Mouse (Mus musculus): ENCODE results near the gene Ctbs.

The Ctbs gene

GRCm38 (mm10) chr3:146449745-146450250 is at the start of gene Ctbs:
Ctbs (plus strand) TSS chr3:146449795.
- no peak for DNase-seq (ENCODE audit: low spot score in 2 of 2)

GRCm38 (mm10) chr3:146403770-146404169 is 45.8 kb upstream of the Ctbs start:
- DNase-seq (ENCODE audit: low spot score in 2 of 2) = no peak

- DNase-seq (ENCODE audit: low spot score in 2 of 2) = peak; percentile 96 to 98
Measured at GRCm38 (mm10) chr3:146404311-146405201, 45.0 kb upstream of the Ctbs start, which contains the start of gene Ssx2ip. Ssx2ip (plus strand) TSS chr3:146404642.

GRCm38 (mm10) chr3:146405213-146406006 is 44.2 kb upstream of the Ctbs start:
- DNase-seq (ENCODE audit: low spot score in 2 of 2) = no peak

- DNase-seq (ENCODE audit: low spot score in 2 of 2) = no peak
Measured at GRCm38 (mm10) chr3:146406007-146406341, 43.6 kb upstream of the Ctbs start.

GRCm38 (mm10) chr3:146407086-146407721 is 42.4 kb upstream of the Ctbs start:
- no peak for DNase-seq (ENCODE audit: low spot score in 2 of 2)

- no peak for DNase-seq (ENCODE audit: low spot score in 2 of 2)
Measured at GRCm38 (mm10) chr3:146410114-146410513, 39.5 kb upstream of the Ctbs start.

- DNase-seq (ENCODE audit: low spot score in 2 of 2) = no peak
Measured at GRCm38 (mm10) chr3:146412008-146412407, 37.6 kb upstream of the Ctbs start.

- no peak for DNase-seq (ENCODE audit: low spot score in 2 of 2)
Measured at GRCm38 (mm10) chr3:146412480-146412879, 37.1 kb upstream of the Ctbs start.

- DNase-seq (ENCODE audit: low spot score in 2 of 2) = no peak
Measured at GRCm38 (mm10) chr3:146413016-146413415, 36.6 kb upstream of the Ctbs start.

- DNase-seq (ENCODE audit: low spot score in 2 of 2) = no peak
Measured at GRCm38 (mm10) chr3:146413992-146414391, 35.6 kb upstream of the Ctbs start.

- no peak for DNase-seq (ENCODE audit: low spot score in 2 of 2)
Measured at GRCm38 (mm10) chr3:146414555-146414954, 35.0 kb upstream of the Ctbs start.

GRCm38 (mm10) chr3:146417873-146418272 is 31.7 kb upstream of the Ctbs start:
- DNase-seq (ENCODE audit: low spot score in 2 of 2) = no peak

GRCm38 (mm10) chr3:146418901-146419300 is 30.7 kb upstream of the Ctbs start:
- no peak for DNase-seq (ENCODE audit: low spot score in 2 of 2)

GRCm38 (mm10) chr3:146419534-146419933 is 30.1 kb upstream of the Ctbs start:
- no peak for DNase-seq (ENCODE audit: low spot score in 2 of 2)

- no peak for DNase-seq (ENCODE audit: low spot score in 2 of 2)
Measured at GRCm38 (mm10) chr3:146419992-146420537, 29.5 kb upstream of the Ctbs start.

- DNase-seq (ENCODE audit: low spot score in 2 of 2) = no peak
Measured at GRCm38 (mm10) chr3:146421787-146422186, 27.8 kb upstream of the Ctbs start.

- no peak for DNase-seq (ENCODE audit: low spot score in 2 of 2)
Measured at GRCm38 (mm10) chr3:146423710-146424109, 25.9 kb upstream of the Ctbs start.

GRCm38 (mm10) chr3:146424306-146424900 is 25.2 kb upstream of the Ctbs start:
- DNase-seq (ENCODE audit: low spot score in 2 of 2) = no peak

- no peak for DNase-seq (ENCODE audit: low spot score in 2 of 2)
Measured at GRCm38 (mm10) chr3:146425902-146426301, 23.7 kb upstream of the Ctbs start.

- no peak for DNase-seq (ENCODE audit: low spot score in 2 of 2)
Measured at GRCm38 (mm10) chr3:146426489-146426888, 23.1 kb upstream of the Ctbs start.

Measured in spleen, postnatal 14 days (tissue).